Mouse (Mus musculus): ENCODE results near the gene Cfdp1.

DNA sequence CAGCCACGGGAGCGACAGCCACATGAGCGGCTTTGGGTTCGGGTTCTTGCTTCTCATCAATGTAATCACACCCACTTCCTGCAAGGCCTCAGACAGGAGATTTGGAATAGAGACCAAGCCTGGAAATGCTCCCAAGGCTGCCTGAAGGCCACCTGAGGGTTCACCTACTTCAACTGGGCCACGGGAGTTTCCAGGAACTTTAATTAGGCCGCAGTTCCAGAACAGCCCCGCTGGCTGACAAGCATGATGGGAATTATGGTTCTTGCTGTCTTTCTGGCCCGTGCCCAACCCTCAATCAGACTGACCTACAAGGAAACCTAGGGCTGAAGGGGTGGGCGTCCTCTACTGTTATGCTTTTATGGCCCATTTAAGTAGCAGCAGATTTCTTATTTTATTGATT is 82.0 kb downstream of the Cfdp1 start:
- TF ChIP-seq CTCF (IDR thresholded peaks at IDR 0.05; ENCODE audit: extremely low read depth, insufficient read depth, low read length) (no peak), POLR2A (IDR thresholded peaks at IDR 0.05; ENCODE audit: extremely low read depth, insufficient read depth, low read length) (no peak)

Measured in cortical plate, adult 2 months (tissue).